Mouse (Mus musculus) embryonic fibroblast, embryonic 13.5 days (primary cell): ENCODE measurements around the gene Zfp597.

ENCODE experiments used
- CTCF ChIP-seq: IDR thresholded peaks from 2 replicates; pipeline ENCODE4 v1.5.1; 2011; ENCODE audit warnings: mild to moderate bottlenecking, control low read depth, low read length, moderate library complexity, borderline replicate concordance; ENCODE audit not compliant: insufficient read depth
- POLR2A ChIP-seq: IDR thresholded peaks from 2 replicates; pipeline ENCODE4 v1.6.1; 2011; ENCODE audit warnings: low read depth, mild to moderate bottlenecking, control low read depth, low read length, moderate library complexity

DNA sequence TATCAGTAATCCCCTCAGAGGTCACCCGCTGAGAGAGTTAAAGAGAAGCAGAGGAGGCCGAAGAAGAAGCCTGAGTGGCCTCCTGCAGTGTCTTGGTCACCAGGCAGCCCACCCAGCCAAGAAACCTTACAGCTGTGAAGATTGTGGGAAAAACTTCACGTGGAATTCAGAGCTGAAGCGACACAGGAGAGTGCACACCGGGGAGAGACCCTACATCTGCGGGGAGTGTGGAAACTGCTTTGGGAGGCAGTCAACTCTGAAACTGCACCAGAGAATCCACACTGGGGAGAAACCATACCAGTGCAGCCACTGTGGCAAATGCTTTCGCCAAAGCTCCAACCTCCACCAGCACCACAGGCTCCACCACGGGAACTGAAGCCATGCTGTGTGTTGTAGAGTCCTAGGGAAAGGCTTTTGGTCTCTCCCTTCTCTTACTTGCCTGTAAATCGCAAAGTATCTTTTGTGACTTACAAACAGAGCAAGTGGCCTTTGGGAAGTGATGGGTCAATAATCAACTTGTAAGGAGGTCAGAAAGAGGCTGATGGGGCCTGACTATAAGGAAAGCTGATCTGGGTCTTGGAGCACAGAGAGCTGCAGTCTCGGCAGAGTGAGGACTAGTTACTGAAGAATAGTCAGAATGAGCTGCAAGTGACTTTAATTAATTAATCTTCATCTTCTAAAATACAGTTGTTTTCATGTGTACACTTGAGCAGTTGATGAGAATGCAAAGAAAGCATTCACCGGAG lies 29.8 kb downstream of the Zfp597 start:
- TF ChIP-seq CTCF (no peak), POLR2A (no peak)
